Mouse (Mus musculus): ENCODE measurements around the gene Cep57l1. TPM values are rescaled to one million over a fixed set of nuclear protein-coding genes. Genes with fewer than 3 reads are reported as not detected.

The Cep57l1 gene
- total RNA-seq, 2 experiments from 2014 or later = 8.5 to 8.6 TPM

GRCm38 (mm10) chr10:41751867-41752480 lies 57.7 kb downstream of the Cep57l1 start:
- DNase-seq (ENCODE audit: low spot score in 2 of 2) = no peak
- no peak overlapping the region for H3K4me3 ChIP-seq
- TF ChIP-seq CTCF (conservative IDR thresholded peaks at IDR 0.05) = no peak
- no peak overlapping the region for H3K27ac ChIP-seq

DNA sequence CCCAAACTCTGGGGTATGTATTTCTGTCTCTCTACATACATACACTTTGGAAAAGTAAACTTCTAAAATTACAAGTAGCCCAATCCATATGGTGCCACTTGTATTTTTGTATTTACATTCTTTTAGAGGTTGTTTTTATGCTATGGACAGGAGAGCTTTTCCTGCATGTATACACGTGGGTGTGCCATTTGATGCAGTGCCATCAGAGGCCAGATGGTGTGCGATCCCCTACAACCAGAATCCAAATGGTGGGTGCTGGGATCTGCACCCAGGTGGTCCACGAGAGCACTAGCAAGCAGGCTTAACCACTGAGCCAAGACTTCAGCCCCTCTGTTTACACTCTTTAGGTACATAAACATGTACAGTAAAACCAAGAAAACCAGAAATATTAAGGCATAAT lies 60.4 kb downstream of the Cep57l1 start:
- no peak overlapping the region for H3K4me3 ChIP-seq
- H3K27ac ChIP-seq = no peak overlapping the region
- TF ChIP-seq CTCF (conservative IDR thresholded peaks at IDR 0.05) = no peak
- no peak for DNase-seq (ENCODE audit: low spot score in 2 of 2)

DNA sequence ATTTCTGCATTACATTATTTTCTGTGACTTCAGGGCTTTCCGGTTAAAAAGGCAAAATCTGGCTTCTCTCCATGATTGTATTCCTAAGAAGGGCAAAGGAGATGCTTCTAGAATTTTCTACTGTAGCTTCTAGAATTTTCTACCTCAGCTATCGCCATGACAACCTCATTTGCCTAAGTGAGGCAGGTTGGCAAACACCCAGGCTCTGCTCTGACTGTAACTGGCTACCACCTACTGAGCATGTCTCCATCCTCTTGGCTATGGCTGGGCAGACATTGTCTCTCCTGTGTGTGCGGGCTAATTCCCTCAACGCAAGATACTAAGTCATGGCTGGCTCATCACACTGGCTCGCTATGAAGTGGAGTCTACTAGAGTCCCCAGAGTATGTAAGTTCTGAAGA lies 63.1 kb downstream of the Cep57l1 start:
- no peak overlapping the region for H3K27ac ChIP-seq
- peak; percentile 39 to 49 for DNase-seq (ENCODE audit: low spot score in 2 of 2)
- H3K4me3 ChIP-seq = no peak overlapping the region
- TF ChIP-seq CTCF (conservative IDR thresholded peaks at IDR 0.05) = no peak

- TF ChIP-seq CTCF (conservative IDR thresholded peaks at IDR 0.05) = no peak
- Histone ChIP-seq H3K27ac (no peak overlapping the region), H3K4me3 (no peak overlapping the region)
- no peak for DNase-seq (ENCODE audit: low spot score in 2 of 2)
Measured at GRCm38 (mm10) chr10:41744006-41744405, 65.7 kb downstream of the Cep57l1 start.

GRCm38 (mm10) chr10:41740221-41740620 lies 69.5 kb downstream of the Cep57l1 start:
- TF ChIP-seq CTCF (conservative IDR thresholded peaks at IDR 0.05) = no peak
- no peak for DNase-seq (ENCODE audit: low spot score in 2 of 2)
- H3K4me3 ChIP-seq = no peak overlapping the region
- no peak overlapping the region for H3K27ac ChIP-seq

- no peak overlapping the region for H3K4me3 ChIP-seq
- no peak for TF ChIP-seq CTCF (conservative IDR thresholded peaks at IDR 0.05)
- no peak for DNase-seq (ENCODE audit: low spot score in 2 of 2)
- no peak overlapping the region for H3K27ac ChIP-seq
Measured at GRCm38 (mm10) chr10:41737245-41737644, 72.4 kb downstream of the Cep57l1 start.

GRCm38 (mm10) chr10:41735398-41735797 lies 74.3 kb downstream of the Cep57l1 start:
- DNase-seq (ENCODE audit: low spot score in 2 of 2) = no peak
- Histone ChIP-seq H3K27ac (no peak overlapping the region), H3K4me3 (no peak overlapping the region)
- TF ChIP-seq CTCF (conservative IDR thresholded peaks at IDR 0.05) = no peak

DNA sequence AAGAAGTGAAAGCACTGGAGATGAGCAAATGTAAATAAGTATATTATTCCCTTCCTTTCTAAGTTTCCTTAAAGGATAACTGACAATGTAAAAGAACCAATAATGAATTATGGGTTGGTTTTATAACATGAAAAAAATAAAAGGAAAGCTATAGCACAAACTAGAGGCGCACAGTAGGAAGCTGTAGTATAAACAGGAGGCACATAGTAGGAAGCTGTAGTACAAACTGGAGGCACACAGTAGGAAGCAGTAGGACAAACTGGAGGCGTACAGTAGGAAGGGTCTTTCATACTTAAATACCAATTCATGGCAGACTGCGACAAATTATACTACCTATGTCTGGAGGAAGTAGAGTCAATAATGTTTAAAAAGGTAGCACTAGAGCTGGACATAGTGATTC lies 76.5 kb downstream of the Cep57l1 start:
- TF ChIP-seq CTCF (conservative IDR thresholded peaks at IDR 0.05) = no peak
- H3K27ac ChIP-seq = no peak overlapping the region
- no peak for DNase-seq (ENCODE audit: low spot score in 2 of 2)
- H3K4me3 ChIP-seq = no peak overlapping the region

DNA sequence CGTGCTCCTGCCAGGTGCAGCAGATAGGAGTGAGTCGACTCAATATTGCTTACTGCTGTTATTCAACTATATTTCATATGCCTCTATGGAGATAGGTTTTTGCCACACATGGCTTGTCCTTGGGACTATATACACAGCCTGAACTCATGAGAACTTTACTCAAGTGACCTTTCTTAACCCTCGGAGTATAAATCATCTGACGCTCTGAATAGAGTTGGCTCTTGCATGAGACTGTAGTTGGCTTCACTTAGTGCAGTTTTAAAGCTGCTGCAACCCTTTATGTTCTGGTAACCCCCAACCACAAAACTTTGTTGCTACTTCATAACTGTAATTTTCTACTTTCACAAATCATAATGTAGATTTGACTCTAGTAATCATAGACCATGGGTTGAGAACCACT lies 77.7 kb downstream of the Cep57l1 start:
- TF ChIP-seq CTCF (conservative IDR thresholded peaks at IDR 0.05) = no peak
- no peak for DNase-seq (ENCODE audit: low spot score in 2 of 2)

GRCm38 (mm10) chr10:41730746-41731145 lies 78.9 kb downstream of the Cep57l1 start:
- no peak for TF ChIP-seq CTCF (conservative IDR thresholded peaks at IDR 0.05)
- no peak overlapping the region for H3K4me3 ChIP-seq
- H3K27ac ChIP-seq = no peak overlapping the region
- DNase-seq (ENCODE audit: low spot score in 2 of 2) = no peak

More for the DNA sequence above, 77.7 kb downstream of the Cep57l1 start:
- no peak overlapping the region for H3K4me3 ChIP-seq
- H3K27ac ChIP-seq = no peak overlapping the region

DNA sequence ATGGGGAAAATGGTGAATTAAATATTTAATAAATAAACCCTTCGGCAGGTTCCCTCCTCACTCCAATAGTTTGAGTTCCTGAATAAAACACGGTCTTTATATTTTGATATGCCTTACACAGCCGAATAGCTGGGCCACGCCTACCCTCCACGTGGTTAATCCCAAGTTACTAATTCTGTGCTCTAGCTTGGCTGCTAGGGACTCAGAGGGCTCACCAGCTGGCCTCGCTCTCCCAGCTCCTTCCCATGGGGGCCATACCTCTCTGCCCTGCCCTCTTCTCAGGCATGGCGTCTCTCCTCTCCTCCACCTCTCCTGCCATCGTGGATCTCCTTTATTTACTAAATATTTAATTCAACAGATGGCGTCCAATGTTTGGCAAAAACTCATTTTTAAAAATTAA lies 83.5 kb downstream of the Cep57l1 start:
- no peak overlapping the region for H3K27ac ChIP-seq
- no peak overlapping the region for H3K4me3 ChIP-seq
- DNase-seq (ENCODE audit: low spot score in 2 of 2) = no peak
- TF ChIP-seq CTCF (conservative IDR thresholded peaks at IDR 0.05) = no peak

DNA sequence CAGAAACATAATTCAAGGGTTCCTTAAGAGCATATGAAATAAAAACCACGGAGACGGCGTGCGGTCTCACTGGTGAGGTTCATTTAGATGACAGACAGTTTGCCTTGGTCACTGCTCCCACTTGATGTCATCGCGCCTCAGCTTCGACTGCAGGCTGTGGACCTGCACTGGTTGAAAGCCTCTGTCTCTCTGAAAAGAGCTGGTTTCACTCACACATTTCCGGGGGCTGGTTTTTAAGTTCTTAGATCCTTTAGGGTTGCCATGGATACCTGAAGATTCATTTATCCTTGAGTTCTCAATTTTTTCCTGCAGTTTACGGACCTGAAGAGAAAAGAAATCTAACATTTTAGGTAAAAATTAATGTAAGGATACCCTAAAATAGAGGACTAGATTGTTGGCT lies 90.1 kb downstream of the Cep57l1 start:
- H3K4me3 ChIP-seq = no peak overlapping the region
- no peak for TF ChIP-seq CTCF (conservative IDR thresholded peaks at IDR 0.05)
- H3K27ac ChIP-seq = no peak overlapping the region
- DNase-seq (ENCODE audit: low spot score in 2 of 2) = no peak

- TF ChIP-seq CTCF (conservative IDR thresholded peaks at IDR 0.05) = no peak
- Histone ChIP-seq H3K4me3 (peak within 1 kb of the TSS; percentile 22; the same call in 1 of the 2 replicates), H3K27ac (no peak within 1 kb of the TSS)
- peak in 1 of 2 experiments; percentile 13 for DNase-seq (ENCODE audit: low spot score in 2 of 2)
Measured at GRCm38 (mm10) chr10:41716029-41716897, 93.4 kb downstream of the Cep57l1 start, which contains the start of gene Ccdc162. Gene Ccdc162, minus strand, starts transcription at chr10:41716634.

Data from layer of hippocampus, adult 2 months (tissue).